Mouse (Mus musculus) lung, postnatal 14 days (tissue): ENCODE data around the gene Prkab2.

Experiments used
- DNase-seq: peaks from one replicate; pipeline ENCODE4 v3.0.0; 2021

Gene Prkab2

DNA sequence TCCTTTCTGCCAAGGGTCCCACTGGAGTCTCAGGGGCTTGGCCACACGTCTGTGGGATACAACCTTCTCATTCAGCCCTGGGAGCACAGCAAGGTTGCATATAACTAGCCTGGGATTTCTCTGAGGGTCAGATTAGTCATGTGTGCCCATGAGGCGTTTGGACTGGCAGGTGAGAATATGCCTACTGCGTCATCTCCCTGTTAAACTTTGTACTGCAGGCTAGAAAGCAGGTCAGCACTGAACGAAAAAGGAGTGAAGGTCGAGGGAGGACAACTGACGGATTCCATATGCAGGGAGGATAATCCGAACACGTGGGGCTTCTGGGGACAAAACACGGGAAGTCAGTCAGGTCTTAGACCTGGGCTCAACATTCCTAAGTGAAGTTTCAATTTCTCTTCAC lies 39.3 kb downstream of the Prkab2 start:
- no peak for DNase-seq

DNA sequence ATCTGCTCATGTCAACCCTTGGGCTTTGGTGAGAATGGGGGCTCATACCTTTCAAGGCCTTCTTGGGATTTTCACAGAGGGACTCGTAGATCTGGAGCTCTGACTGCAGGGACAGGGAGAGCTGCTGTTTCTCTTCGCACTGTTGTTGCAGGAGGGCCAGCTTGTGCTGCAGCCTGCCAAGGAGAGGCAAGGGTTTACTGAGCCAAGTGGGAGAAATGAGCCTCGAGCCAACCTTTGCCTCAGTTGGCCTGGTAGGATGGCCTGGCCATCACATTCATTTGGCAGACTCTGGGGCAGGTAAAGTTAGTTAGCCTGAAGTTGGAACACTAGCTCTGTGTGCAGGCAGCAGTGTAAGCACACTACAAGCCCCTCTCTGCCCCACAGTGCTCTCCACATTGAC lies 41.1 kb downstream of the Prkab2 start:
- no peak for DNase-seq

- no peak for DNase-seq
Observed at GRCm38 (mm10) chr3:97701198-97701597, 43.2 kb downstream of the Prkab2 start.

DNA sequence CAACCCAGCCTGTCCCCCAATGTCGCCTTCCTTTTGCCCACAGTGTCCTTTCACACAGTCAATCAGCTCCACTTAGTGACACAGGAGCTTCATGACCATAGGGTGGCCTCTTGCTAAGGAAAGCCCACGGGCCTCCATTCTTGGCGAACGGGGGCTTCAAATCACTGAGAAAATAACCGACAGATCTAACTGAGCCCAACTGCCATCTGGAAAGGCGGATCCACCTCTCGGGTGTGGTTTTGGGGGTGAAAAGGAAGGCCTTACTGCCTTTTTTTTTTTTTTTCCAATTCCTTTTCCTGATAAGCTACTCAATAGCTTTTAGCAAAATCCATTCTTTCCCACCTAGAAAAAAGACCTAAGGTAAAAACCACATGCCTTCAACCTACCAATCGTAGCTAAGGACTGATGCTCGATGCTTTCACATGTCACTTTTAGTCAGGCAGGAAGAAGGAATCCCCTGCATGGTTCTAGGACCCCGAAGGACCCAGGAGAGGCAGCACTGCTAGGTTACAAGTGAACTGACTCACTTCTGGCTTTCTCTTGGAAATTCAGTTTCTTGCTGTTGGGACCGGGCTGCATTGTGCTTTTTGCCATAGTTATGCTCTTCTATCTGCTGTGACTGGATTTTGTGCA lies 44.6 kb downstream of the Prkab2 start:
- DNase-seq: no peak

GRCm38 (mm10) chr3:97705508-97705907 lies 47.5 kb downstream of the Prkab2 start:
- no peak for DNase-seq

DNA sequence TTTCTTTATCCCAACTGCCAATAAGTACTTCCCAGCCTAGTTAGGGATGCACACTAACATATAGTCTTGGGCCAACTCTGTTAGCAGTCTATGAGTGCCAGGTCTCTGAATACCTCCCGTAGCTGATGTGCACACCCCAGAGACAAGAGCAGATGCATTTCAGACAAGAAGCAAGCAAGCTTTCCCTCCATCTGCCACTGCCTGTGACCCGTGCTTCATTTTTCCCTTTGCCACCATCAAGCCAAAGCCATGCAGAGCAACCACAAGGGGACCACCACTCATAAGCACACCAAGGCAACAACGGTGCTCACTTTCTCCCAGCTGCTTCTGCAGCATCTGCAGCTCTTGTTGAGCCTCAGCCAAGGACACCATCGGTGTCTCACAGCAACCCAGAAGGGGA lies 48.6 kb downstream of the Prkab2 start:
- no peak for DNase-seq

- no peak for DNase-seq
Observed at GRCm38 (mm10) chr3:97710134-97710533, 52.1 kb downstream of the Prkab2 start.

DNA sequence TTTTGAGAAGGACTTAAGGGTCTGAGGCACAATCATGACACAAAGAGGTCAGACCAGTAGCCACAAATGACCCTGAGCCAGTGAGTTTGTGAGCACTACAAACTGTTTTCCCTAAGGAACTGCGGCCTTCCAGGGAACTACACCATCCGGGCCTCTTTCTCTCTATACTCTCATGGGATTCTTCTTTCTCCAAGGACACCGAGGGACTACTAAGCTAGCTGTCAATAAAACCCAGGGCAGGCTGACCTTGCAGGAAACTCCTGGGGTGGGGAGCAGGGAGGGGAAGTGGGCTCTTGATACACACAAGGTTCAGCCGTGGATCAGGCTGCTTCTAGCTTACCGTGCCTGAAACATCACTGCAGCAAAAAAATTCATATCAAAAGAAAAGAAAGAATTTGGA lies 52.9 kb downstream of the Prkab2 start:
- DNase-seq: no peak

DNA sequence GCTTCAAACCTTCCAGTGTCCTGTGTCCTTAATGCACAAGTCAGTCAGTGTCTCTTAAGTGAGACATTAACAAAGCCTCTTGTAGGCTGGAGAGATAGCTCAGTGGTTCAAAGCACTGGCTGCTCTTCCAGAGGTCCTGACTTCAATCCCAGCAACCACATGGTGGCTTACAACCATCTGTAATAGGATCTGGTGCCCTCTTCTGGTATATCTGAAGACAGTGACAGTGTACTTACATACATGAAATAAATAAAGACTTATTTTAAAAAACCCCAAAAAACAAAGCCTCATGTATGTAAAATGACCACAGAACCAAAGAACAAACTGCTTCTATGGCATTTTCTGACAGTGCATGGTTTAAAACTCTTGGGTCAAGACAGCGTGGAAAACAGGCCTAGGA lies 57.9 kb downstream of the Prkab2 start:
- DNase-seq: no peak

DNA sequence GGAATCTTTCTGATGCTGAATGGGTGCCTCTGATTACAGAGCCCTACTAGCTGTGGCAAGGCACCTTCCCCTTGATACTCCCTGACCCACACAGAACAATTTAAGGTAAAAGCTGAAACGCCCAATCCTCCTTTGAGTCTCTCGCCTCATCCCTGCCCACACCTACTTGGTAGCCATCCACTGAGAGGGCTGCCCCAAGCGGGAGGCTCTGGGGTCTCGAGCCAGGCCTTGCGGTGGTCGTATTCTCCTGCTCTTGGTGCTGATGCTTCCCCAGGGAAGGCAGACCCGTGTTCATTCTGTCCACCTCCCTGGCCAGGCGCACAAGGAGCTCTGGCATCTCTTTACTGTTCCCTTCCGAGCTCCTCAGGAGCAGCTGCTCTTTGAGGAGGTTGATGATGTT lies 61.1 kb downstream of the Prkab2 start:
- no peak for DNase-seq
